Mouse (Mus musculus): ENCODE data around the gene Gemin6.
A peak's percentile ranks its signal among the peaks of the same experiment; 100 is the strongest.
"Not testable (repeated sequence)": the region's sequence is repeated elsewhere in the genome, so short reads cannot be mapped to it uniquely, and the experiment has no call there.

The Gemin6 gene

GRCm38 (mm10) chr17:80224326-80225116 is at the start of gene Gemin6:
Gene Gemin6, plus strand, starts transcription at chr17:80224441.
- DNase-seq, result peak; percentile 77

- no peak for DNase-seq
Observed at GRCm38 (mm10) chr17:80174699-80175385, 49.4 kb upstream of the Gemin6 start.

GRCm38 (mm10) chr17:80175386-80175739 is 48.9 kb upstream of the Gemin6 start:
- no peak for DNase-seq

GRCm38 (mm10) chr17:80175966-80176365 is 48.3 kb upstream of the Gemin6 start:
- no peak for DNase-seq

- DNase-seq, result not testable (repeated sequence)
Observed at GRCm38 (mm10) chr17:80178846-80179245, 45.4 kb upstream of the Gemin6 start.

- peak; percentile 67 for DNase-seq
Observed at GRCm38 (mm10) chr17:80179959-80180358, 44.3 kb upstream of the Gemin6 start.

GRCm38 (mm10) chr17:80180468-80180867 is 43.8 kb upstream of the Gemin6 start:
- no peak for DNase-seq

- DNase-seq, result no peak
Observed at GRCm38 (mm10) chr17:80183615-80184014, 40.6 kb upstream of the Gemin6 start.

- DNase-seq, result no peak
Observed at GRCm38 (mm10) chr17:80193075-80193474, 31.2 kb upstream of the Gemin6 start.

- no peak for DNase-seq
Observed at GRCm38 (mm10) chr17:80199160-80199778, 25.0 kb upstream of the Gemin6 start.

- DNase-seq, result no peak
Observed at GRCm38 (mm10) chr17:80205657-80206056, 18.6 kb upstream of the Gemin6 start.

- DNase-seq, result peak; percentile 56
Observed at GRCm38 (mm10) chr17:80206301-80206670, 18.0 kb upstream of the Gemin6 start.

GRCm38 (mm10) chr17:80206671-80207581 is 17.3 kb upstream of the Gemin6 start, which contains the start of the genes Srsf7 and Ttc39d:
Gene Srsf7, minus strand, starts transcription at chr17:80207307.
Gene Ttc39d, plus strand, starts transcription at chr17:80207460.
- DNase-seq, result peak; percentile 98

GRCm38 (mm10) chr17:80213998-80214397 is 10.2 kb upstream of the Gemin6 start:
- DNase-seq, result not testable (repeated sequence)

- no peak for DNase-seq
Observed at GRCm38 (mm10) chr17:80220131-80220530, 4.1 kb upstream of the Gemin6 start.

GRCm38 (mm10) chr17:80221202-80221601 is 3.0 kb upstream of the Gemin6 start:
- DNase-seq, result no peak

- DNase-seq, result no peak
Observed at GRCm38 (mm10) chr17:80221890-80222628, 2.2 kb upstream of the Gemin6 start.

- DNase-seq, result no peak
Observed at GRCm38 (mm10) chr17:80223829-80224228, 412 bp upstream of the Gemin6 start.

- DNase-seq, result not testable (repeated sequence)
Observed at GRCm38 (mm10) chr17:80225142-80225541, 901 bp downstream of the Gemin6 start.

GRCm38 (mm10) chr17:80229396-80229795 is 5.2 kb downstream of the Gemin6 start:
- no peak for DNase-seq

- no peak for DNase-seq
Observed at GRCm38 (mm10) chr17:80233844-80234243, 9.6 kb downstream of the Gemin6 start.

- no peak for DNase-seq
Observed at GRCm38 (mm10) chr17:80234376-80234775, 10.1 kb downstream of the Gemin6 start.
